Mouse (Mus musculus) adrenal gland, postnatal 10 days (tissue): ENCODE data around the gene Rev3l. TPM values are rescaled to one million over a fixed set of nuclear protein-coding genes. Genes with fewer than 3 reads are reported as not detected.

Experiments
- DNase-seq: peaks from one replicate; pipeline ENCODE4 v3.0.0; 2021; ENCODE audit warnings: mixed read lengths
- long read RNA-seq, 2 experiments: library from polyadenylated mRNA; stranded (forward); transcript quantifications; one replicate each; pipeline ENCODE4 v2.0.0; 2021
- total RNA-seq, 2 experiments: library from RNA; stranded (reverse); gene quantifications; 2 replicates each; pipeline ENCODE4 v1.2.3; 2021

Rev3l gene
- 10 to 100 TPM; 24.7 to 36.4 TPM for total RNA-seq
- long read RNA-seq, experiment 1, partial matches to known transcripts, result 2 of 2 reads
- long read RNA-seq, experiment 1, other reads (novel, unspliced or antisense), result 0 of 2 reads
- long read RNA-seq, experiment 2, result 0 reads

DNA sequence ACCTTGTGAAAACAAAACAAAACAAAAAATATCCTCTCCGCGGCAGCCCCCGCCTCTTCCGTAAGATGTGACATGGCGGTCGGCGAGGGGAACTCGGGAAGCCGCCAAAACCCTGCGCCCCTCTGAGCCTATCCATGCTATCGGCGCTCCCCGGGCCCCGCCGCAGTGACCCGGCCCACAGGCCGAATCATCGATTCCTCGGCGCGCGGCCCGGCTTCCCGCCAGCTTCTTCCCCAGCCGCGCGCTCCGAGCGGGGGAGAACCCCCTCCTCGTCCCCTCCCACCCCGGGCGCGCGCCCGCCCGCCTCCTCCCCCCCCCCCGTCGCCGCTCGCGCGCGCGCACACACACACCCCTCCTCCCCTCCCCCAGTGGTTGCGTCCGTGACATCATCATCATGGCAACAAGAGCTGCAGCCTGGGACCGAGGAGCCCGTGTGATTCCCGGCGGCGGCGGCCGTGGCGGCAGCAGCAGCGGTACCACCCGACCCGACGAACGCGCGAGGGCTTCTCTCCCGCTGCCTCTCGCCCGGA, at the start of gene Rev3l:
TSS of gene Rev3l (plus strand) at position 383 of the 530 bp plus-strand sequence.
- DNase-seq, result peak; percentile 91

DNA sequence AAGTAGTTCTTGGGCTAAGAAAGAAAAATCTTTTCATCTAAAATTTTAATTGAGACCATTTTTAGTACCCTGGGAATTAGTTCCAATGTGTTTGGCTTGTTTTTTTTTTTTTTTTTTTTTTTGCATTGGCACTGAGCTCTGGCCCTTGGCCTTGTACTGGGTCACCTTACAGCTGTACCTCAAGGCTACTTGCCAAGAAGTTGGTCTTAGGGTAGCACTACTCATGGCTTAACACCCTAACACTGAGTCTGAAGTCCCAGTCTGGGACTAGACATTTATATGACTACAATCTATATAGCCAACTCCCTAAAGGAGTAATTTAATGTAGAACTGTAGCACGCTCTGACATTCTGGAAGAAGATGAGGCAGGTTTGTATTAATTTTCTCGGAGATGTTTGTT, 49.4 kb upstream of the Rev3l start:
- DNase-seq, result no peak

DNA sequence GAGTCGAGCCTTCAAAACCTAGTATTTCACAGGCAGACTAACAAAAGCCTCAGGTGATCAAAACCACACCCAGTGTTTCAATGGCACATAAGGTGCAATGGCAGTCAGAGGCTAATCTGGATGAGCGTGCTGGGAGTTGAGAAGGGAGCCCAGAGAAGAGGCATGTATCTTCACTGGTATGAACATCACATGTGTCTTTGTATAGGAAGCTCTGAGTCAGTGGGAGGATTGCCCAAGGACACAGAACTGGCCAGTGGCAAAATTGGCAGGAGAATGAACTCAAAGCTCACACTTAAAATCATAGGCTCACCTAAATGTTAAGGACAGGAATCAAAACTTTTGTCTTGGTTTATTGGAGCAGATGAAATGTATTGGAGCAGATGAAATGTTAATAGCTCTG, 48.4 kb upstream of the Rev3l start:
- DNase-seq, result peak; percentile 65

DNA sequence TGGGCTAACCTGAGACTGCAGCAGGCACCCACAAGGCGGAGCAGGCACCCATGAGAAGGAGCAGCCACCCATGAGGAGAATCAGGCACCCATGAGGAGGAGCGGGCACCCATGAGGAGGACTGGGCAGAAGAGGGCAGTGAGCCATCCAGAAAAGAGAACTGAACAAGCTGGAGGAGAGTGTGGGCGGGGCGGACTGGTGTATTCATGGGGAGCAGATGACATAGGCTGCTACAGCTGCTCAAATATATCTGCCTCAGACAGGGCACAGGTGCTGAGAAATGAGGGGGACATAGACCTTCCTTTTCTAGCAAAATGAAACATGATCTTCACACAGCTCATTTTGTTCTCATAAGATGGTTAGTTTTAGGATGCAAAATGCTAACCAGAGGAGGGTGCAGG, 45.1 kb upstream of the Rev3l start:
- DNase-seq, result no peak

DNA sequence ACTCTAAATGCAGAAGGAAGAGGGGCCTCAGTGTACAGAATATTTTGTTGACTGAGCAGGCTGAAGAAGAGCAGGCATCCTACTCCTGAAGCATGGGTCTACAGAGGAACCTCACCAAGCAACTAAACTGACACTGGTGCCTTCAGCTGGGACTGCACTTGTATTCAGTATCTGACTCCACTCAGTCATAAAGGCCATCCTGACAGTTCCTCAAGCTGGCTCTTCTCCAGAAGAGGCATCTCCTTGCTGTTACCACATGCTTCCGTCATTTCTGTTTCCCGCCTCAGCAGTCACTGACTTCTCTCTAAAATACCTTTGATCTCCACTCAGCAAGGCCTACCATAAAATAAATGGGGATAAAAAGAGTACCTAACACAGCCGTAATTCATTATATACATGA, 44.1 kb upstream of the Rev3l start:
- no peak for DNase-seq

DNA sequence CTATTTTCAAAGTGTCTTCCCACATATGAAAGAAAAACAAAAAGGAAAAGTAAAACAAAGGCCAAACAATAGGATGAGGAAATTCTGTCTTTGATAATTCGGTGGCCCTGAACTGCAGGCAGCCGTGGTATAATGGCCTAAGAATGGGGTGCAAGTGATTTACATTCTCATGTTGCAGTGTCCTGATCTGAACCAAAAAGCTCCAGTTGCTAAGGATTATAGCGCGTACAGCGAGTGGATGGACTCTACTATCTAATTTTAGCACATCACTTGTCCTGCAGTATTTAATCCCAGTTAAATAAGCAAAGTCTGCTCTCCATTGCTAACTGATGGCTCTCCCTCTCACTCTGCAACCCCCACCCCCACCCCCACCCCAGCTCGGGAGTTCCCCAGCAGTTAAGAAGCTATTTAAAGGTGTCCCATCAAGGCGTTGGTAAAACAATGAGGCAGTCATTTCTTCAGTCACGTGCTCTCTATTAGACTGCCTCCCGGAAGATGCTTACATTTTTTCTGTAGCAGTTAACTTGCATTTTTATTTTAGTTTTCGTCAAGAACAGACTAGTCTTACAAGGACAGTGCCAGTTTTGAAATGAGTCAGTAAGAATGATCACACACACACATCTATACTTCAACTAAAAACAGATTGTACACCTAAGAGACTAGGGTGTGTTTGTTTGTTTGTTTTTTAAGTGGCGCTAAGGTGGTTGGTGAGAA, 40.4 kb upstream of the Rev3l start:
- no peak for DNase-seq

DNA sequence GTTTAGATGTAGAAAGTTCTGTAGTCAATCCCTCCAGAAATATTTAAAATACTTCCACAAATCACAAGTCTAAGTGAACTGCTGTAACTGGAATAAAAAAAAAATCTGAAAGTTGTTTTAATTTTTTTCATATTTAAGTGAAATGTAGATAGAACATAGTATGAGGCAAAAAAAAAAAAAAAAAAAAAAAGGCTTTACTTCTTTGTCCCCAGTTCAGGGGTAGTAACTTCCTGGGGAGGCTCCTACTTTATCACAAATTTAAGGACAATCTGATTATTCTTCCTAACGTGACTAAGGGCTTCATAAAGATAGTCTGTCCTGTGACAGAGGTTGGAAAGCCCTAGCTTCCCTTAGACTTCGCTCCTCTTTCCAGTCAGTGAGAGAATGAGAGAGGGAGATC, 39.8 kb upstream of the Rev3l start:
- no peak for DNase-seq

DNA sequence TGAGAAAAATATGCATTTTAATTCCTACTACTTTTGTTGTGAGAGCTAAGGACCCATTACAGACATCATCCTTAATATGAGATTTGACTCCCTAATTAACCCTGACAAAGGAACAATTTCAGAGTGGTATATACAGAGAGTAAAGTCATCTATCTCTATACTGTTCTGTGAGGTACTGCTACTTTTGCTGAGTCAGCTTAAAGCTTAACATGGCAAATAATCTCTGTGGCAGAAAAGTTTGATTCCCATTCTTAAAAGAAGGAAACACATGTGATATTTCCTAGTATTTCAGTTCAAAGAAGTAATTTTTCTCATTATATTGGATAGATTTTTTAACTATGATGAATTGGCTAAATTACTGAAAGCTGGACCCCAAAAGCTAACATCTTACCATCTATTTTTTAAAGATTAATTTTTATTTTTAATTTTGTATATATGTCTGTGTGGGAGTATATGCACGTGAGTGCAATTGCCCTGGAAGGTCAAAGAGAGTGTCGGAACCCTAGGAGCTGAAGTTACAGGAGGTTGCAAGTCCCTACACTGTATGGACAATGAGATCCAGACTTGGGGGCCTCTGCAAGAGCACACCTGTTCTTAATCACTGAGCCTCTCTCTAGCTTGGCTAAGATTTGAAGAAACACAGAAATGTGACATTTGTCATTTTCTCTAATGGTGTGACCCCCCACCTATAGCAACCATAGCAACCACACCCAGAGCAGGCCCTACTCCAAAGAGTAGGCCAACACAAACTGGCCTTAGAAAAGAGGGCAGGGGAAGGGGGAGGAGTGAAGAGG, 24.0 kb upstream of the Rev3l start:
- DNase-seq, result no peak

DNA sequence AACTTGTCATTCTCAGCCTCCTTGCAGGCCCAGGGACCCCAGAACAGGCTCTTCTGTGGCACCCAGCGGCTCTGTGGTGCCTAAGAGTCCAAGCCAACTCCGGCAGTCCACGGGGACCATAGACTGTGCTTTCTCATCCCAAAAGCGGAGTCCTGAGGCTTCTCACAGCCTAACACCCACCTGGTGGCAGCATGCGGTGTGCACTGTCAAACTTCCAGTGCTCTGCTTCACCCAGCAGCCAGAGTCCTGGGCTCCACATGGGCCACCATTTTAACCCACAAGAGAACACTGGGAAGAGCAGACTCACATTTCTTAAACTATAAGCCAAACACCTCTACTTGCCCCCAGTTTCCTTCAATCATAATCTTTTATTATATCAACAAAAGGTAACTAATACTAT, 15.0 kb upstream of the Rev3l start:
- DNase-seq, result no peak

DNA sequence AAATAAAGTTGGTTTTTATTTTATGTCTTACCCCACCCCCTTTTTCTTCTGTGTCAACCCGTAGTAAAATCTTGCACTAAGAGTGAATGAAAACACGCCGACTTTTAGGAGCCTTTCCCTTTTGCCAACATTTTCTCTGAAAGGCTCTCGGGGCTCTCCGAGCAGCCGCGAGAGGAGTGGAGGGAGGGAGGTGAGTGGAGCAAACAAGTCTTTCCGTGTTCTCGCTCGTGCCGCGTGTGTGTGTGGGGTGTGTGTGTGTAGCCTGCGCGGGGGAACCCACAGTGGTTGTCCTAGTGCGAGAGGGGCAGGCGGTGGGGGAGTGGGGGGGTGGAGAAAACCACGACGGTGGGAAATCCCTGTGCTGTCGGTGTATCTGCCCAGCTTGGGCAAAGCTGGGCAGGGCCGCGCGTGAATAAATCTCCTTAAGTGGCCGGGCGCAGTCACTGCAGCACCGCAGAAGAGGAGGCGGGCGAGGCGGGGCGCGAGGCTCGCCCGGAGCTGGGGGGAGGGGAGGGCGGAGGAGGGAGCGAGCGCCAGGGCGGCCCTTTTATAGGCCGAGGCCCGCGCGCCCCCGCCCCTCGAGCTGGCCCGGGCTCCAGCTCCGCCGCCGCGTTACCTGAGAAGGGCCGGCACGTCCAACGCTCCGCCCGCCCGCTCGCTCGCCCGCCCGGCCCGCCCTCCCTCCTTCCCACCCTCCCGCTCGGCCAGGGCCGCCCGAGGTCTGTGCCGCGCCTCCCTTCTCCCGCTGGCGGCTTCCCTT, 762 bp upstream of the Rev3l start:
- DNase-seq, result peak; percentile 97

DNA sequence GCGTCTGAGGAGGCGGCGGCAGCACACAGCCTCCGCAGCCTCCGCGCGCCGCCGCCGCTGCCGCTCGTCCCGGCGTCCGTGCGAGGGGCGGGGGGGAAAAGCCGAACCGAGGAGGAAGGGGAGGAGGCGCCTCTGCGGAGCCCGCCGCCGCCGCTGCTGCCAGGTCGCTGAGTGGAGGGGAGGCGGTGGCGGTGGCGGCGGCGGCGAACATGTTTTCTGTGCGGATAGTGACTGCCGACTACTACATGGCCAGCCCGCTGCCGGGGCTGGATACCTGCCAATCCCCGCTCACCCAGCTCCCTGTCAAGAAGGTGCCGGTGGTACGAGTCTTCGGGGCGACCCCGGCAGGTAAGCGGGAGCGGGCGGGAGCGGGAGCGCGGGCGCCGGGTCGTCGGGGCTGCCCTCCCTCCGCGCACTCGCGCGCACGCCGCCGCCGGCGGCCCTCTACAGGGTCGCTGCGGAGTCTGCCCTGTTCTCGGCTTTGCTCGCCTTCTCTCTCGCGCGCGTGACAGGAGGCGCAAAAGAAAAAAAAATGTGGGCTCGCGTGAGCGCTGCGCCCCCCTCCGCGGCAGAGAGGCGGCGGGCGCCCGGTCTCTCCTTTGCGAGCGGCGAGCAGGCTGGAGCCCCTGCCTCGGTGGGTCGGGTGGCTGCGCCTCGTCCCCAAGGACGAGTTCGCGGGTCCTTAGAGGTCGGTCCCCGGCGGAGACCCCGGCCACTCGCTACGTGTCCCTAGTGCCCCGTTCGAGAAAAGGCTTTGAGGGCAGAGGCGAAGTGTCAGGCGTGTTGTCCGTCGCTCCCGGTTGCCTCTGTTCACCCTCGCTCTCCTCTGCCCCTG, 565 bp downstream of the Rev3l start:
- peak; percentile 84 for DNase-seq

DNA sequence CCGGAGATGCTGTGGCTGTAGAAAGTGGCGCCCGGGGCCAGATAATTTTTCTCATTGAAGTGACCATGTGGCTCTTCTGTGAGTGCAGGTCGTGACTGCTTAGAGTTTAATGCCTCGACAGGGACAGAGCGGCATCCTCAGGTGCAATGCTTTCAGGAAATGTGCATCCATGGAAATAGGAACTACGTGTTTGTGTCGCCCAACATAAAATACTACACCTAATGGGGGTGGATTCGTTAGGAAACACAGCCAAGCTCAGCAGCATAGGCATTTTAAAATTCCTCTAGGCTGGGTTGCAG, 1.1 kb downstream of the Rev3l start:
- no peak for DNase-seq

DNA sequence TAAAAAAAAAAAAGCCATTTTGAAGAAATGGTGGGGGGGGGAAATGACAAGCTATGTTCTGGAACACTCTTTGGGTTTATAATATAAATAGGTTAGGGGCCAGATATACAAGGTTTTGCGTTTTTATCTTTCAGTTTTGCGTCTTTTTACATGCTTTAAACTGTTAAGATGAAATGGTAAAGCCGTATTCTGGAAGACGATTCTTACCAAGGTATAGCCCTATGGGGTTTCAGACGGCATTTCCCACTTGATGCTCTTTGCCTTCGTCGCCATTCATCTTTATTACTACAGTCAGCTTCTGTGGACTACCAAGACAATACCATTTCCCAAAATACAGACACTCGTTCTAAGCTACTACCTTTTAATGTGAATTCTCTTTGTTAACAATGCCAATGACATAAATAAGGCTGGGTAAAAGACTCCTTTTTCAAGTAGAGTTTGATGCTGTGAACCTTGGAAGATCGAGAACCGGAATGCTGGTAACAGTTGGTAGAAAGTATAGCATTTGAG, 1.6 kb downstream of the Rev3l start:
- DNase-seq, result no peak

DNA sequence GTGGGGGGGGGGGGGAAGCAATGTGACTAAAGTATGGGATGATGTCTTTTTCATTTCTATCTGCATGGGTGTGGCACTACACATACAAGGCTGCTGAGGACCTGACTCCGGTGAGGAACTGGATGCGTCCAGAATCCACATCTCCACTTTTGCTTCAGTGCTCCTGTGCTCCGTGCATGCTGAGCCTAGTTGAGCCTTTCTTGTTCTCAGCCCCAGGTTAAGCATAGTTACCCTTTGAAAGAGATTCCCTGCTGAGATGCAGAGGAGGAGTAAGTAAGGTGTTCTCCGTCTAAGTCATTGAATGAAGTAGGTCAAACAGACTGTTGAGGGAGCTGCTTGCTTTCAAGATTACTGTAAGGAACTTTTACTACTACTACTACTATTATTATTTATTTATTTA, 4.3 kb downstream of the Rev3l start:
- no peak for DNase-seq

DNA sequence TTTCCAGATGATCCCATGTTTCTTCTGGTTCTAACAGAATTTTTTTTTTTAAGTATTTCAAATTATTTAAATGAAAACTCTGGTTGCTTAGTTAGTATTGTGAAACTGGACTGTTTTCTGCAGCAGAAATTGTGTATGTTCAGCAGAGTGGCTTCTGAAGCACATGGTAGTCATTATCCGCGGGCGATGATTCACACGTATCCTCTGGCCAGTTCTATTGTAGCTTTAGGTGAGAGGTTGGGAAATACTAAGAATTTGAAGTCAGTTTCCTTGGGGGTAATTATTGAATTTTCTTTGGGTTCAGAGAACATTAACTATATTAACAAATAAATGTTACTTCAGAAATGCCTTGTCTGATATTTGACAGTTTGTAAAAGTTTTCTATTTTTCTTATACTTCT, 10.1 kb downstream of the Rev3l start:
- DNase-seq, result no peak

DNA sequence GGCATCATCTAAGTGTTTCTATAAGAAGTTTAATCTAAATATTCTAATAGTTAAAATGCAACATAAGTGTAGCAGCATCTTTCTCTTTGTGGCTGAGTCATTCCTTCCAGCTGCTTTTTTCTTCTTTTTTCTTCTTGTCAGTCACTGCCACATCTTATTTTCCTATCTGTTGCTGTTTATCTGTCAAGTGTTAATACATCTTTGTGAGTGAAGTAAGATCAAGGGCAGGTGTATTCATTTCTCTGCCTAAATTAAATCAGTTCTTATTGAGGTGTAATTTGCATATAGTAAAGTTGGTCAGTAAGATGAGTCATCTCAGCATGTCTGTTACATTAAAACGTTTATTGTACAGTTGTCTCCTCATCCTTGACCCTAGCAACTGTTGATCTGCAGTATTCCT, 32.8 kb downstream of the Rev3l start:
- no peak for DNase-seq

DNA sequence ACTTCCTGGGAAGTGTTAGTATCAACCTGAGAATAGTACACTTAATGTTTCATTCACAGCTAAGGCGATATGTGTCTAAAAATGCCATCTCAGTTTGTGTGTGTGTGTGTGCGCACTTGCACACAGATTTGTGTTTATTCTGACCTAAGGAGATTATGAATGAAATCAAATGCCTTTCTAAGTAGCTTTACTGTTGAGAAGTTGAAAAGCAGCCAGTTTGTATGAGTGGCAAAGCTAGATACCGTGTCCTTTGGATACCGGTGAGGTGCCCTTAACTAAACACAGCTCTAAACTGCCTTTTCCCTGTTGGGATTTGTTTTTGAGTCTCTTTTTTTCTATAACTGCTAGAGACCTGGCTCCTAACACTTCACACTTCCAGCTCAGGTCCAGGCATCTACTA, 34.8 kb downstream of the Rev3l start:
- DNase-seq, result no peak

DNA sequence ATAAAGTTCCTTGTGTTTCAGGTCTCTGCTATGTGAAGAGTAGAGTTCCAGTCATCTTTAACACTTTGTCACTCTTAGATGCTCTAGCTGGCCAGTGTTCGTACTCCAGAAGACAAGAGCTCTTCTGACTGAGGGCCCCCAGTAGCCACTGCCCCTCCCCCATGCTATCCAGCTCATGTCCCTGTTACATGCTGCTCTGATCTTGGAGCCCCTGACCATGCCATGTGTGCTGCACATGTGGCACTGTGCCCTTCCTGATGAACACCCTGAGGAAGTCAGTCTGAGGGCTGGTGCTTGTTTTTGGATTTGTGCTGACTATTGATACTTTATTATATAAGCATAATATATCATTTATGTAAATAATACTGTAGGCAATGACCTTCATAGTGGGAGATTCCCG, 40.3 kb downstream of the Rev3l start:
- DNase-seq, result no peak

DNA sequence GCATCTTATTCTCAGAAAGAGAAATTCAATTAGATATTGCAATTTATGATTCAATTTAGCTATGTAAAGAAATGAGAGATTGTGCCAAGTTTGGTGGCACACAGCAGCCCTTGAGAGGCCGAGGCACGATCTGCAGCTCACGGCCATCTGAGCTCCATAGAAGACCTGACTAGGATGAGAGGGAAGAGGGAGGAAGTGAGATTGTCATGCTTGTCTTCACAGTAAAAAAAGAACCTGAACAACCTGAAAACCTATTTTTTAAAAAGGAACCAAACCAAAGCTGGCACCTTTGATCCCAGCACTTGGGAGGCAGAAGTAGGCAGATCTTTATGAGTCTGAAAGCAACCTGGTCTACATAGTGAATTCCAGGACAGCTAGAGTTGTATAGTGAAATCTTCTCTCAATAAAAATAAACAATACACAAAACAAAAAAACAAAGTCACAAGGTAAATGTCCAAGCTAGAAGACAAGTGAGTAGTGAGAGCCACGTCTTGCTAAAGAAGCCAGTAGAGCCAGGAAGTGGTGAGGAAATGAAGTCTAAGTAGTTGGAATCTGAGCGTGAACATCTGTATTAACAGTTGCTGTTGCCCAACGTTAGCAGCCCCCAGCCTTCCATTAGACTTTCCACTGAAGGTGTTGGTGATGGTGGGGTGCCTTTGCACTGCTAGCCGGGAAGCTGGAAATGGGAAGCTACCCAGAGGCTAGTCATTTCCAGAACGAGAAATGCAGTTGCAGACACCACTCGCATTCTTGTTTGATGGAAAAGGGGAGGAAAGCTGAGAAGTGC, 42.2 kb downstream of the Rev3l start:
- no peak for DNase-seq

DNA sequence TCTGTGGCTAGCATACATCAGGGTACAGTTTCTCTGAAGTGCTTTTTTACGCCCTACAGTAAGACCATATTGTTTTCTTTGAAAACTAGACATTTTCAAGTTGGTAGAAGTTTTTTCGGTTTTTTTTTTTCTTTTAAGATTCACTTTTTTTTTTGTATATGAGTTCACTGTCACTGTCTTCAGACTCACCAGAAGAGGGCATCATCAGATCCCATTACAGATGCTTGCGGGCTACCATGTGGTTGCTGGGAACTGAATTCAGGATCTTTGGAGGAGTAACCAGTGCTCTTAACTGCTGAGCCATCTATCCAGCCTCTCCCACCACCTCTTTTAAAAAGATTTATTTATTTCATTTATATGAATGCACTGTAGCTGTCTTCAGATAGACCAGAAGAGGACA, 45.0 kb downstream of the Rev3l start:
- no peak for DNase-seq

DNA sequence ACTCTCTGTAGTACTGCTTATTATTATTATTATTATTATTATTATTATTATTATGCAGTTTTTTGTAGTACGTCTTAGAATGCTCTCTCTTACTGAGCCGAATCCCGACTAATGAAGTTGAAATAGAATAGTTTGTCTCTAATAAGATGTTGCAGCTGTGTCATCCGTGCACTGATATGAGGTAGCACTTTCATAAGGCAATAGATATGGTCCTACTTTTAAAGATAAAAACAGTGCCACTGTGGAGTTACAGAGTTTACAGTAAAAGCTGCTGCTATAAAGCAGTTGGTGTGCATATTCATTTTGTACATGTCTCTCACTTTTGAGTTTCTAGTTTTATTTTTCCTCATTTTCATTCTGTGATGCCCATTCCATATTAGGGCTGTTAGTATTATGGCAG, 46.4 kb downstream of the Rev3l start:
- DNase-seq, result no peak
